Mouse (Mus musculus) CH12.LX (cell line): ENCODE measurements around the gene Hectd1. TPM values are rescaled to one million over a fixed set of nuclear protein-coding genes. Genes with fewer than 3 reads are reported as not detected.

ENCODE experiments used
- DNase-seq: peaks from one replicate; pipeline ENCODE4 v3.0.0-alpha.2; 2013; ENCODE audit errors: extremely low read depth
- H3K27ac ChIP-seq: 2 replicates; pipeline ENCODE4 v1.5.1; 2012; ENCODE audit warnings: low read depth, mild to moderate bottlenecking, control low read depth, moderate library complexity; ENCODE audit not compliant: insufficient read depth
- H3K27me3 ChIP-seq: replicated peaks from 2 replicates; pipeline ENCODE3; 2012; ENCODE audit warnings: inconsistent platforms
- H3K36me3 ChIP-seq, 2 experiments: replicated peaks in 1 of 2; 2 replicates each; pipeline versions ENCODE3 to v1.6.1; 2012; ENCODE audit warnings: inconsistent platforms in 1 of 2, low read length in 1 of 2, mild to moderate bottlenecking in 1 of 2, mixed read lengths in 1 of 2, moderate library complexity in 1 of 2; ENCODE audit not compliant: control insufficient read depth in 1 of 2, insufficient read depth in 1 of 2
- H3K4me1 ChIP-seq, 2 experiments: 2 replicates each; pipeline ENCODE4 v1.6.1; 2012; ENCODE audit warnings: inconsistent platforms in 1 of 2, moderate library complexity in 1 of 2; ENCODE audit not compliant: insufficient read depth in 2 of 2, control insufficient read depth in 1 of 2
- H3K4me2 ChIP-seq: 2 replicates; pipeline ENCODE4 v1.6.1; 2012; ENCODE audit warnings: low read depth, mild to moderate bottlenecking, control low read depth; ENCODE audit not compliant: poor library complexity, insufficient read depth, severe bottlenecking
- H3K4me3 ChIP-seq, 3 experiments: fragments of 150-350 bp in 1 of 3; sonication (generic) in 1 of 3; replicated peaks in 1 of 3; 2 replicates each; pipeline versions ENCODE3 to v1.5.1; 2011 to 2012; ENCODE audit warnings: low read depth in 2 of 3, low read length in 2 of 3, mild to moderate bottlenecking in 2 of 3, moderate library complexity in 2 of 3, control low read depth in 1 of 3, improper control_type of control experiment in 1 of 3, inconsistent platforms in 1 of 3, mixed read lengths in 1 of 3; ENCODE audit not compliant: poor library complexity in 1 of 3
- H3K79me2 ChIP-seq: replicated peaks from 2 replicates; pipeline ENCODE4 v1.6.1; 2012; ENCODE audit warnings: mild to moderate bottlenecking, moderate library complexity; ENCODE audit not compliant: control insufficient read depth, poor library complexity, insufficient read depth, severe bottlenecking; ENCODE audit errors: extremely low read depth
- H3K9ac ChIP-seq: 2 replicates; pipeline ENCODE4 v1.6.1; 2012; ENCODE audit warnings: low read depth, mild to moderate bottlenecking, control low read depth, moderate library complexity; ENCODE audit not compliant: insufficient read depth
- H3K9me3 ChIP-seq: replicated peaks from 2 replicates; pipeline ENCODE3; 2012; ENCODE audit warnings: low read length, inconsistent platforms, mixed read lengths
- BHLHE40 ChIP-seq: IDR thresholded peaks from 2 replicates; pipeline ENCODE4 v1.6.1; 2011; ENCODE audit warnings: mild to moderate bottlenecking, low read depth, low read length, improper control_type of control experiment
- CHD1 ChIP-seq: IDR thresholded peaks from 2 replicates; pipeline ENCODE4 v1.6.1; 2012; ENCODE audit warnings: low read depth, low read length, improper control_type of control experiment, inconsistent platforms
- CTCF ChIP-seq, 2 experiments: IDR thresholded peaks in 1 of 2; conservative IDR thresholded peaks in 1 of 2; 2 replicates each; pipeline ENCODE4 v1.5.1; 2011 to 2012; ENCODE audit warnings: low read depth in 2 of 2, low read length in 2 of 2, improper control_type of control experiment in 1 of 2, inconsistent platforms in 1 of 2, mild to moderate bottlenecking in 1 of 2, moderate library complexity in 1 of 2
- E2F4 ChIP-seq: IDR thresholded peaks from 2 replicates; pipeline ENCODE4 v1.6.1; 2011; ENCODE audit warnings: low read depth, low read length, improper control_type of control experiment; ENCODE audit not compliant: insufficient replicate concordance
- ELF1 ChIP-seq: IDR thresholded peaks from 2 replicates; pipeline ENCODE4 v1.6.1; 2014; ENCODE audit warnings: low read depth, mild to moderate bottlenecking, inconsistent platforms, low read length, improper control_type of control experiment
- EP300 ChIP-seq: IDR thresholded peaks from 2 replicates; pipeline ENCODE4 v1.6.1; 2011; ENCODE audit warnings: low read length, improper control_type of control experiment
- GABPA ChIP-seq: IDR thresholded peaks from 2 replicates; pipeline ENCODE4 v1.6.1; 2012; ENCODE audit warnings: low read depth, low read length, improper control_type of control experiment, inconsistent platforms; ENCODE audit not compliant: insufficient replicate concordance
- HCFC1 ChIP-seq: IDR thresholded peaks from 2 replicates; pipeline ENCODE4 v1.6.1; 2012; ENCODE audit warnings: low read depth, mild to moderate bottlenecking, inconsistent platforms, low read length, improper control_type of control experiment
- IRF4 ChIP-seq: IDR thresholded peaks from 2 replicates; pipeline ENCODE4 v1.6.1; 2014; ENCODE audit warnings: low read depth, mild to moderate bottlenecking, inconsistent platforms, low read length, improper control_type of control experiment
- JUN ChIP-seq: IDR thresholded peaks from 2 replicates; pipeline ENCODE4 v1.6.1; 2011; ENCODE audit warnings: low read depth, mild to moderate bottlenecking, low read length, improper control_type of control experiment, moderate library complexity; ENCODE audit not compliant: insufficient read depth
- JUND ChIP-seq: conservative IDR thresholded peaks from 2 replicates; pipeline ENCODE4 v1.6.1; 2011; ENCODE audit warnings: low read depth, low read length, improper control_type of control experiment
- KAT2A ChIP-seq: IDR thresholded peaks from 2 replicates; pipeline ENCODE4 v1.6.1; 2012; ENCODE audit warnings: low read length, improper control_type of control experiment, inconsistent platforms; ENCODE audit not compliant: insufficient replicate concordance
- MAFK ChIP-seq: IDR thresholded peaks from 2 replicates; pipeline ENCODE4 v1.6.1; 2011; ENCODE audit warnings: low read length, improper control_type of control experiment; ENCODE audit not compliant: insufficient replicate concordance
- MAX ChIP-seq: IDR thresholded peaks from 2 replicates; pipeline ENCODE4 v1.6.1; 2011; ENCODE audit warnings: low read length, improper control_type of control experiment
- MEF2A ChIP-seq: IDR thresholded peaks from 2 replicates; pipeline ENCODE4 v1.6.1; 2014; ENCODE audit warnings: low read depth, mild to moderate bottlenecking, inconsistent platforms, low read length, improper control_type of control experiment, borderline replicate concordance
- NRF1 ChIP-seq: IDR thresholded peaks from 2 replicates; pipeline ENCODE4 v1.6.1; 2014; ENCODE audit warnings: low read depth, mild to moderate bottlenecking, inconsistent platforms, low read length, improper control_type of control experiment, moderate library complexity
- PAX5 ChIP-seq: IDR thresholded peaks from 2 replicates; pipeline ENCODE4 v1.6.1; 2012; ENCODE audit warnings: low read length, inconsistent platforms, mixed read lengths
- POLR2AphosphoS2 ChIP-seq: IDR thresholded peaks from 2 replicates; pipeline ENCODE4 v1.6.1; 2011; ENCODE audit warnings: low read depth, low read length, improper control_type of control experiment
- RAD21 ChIP-seq: IDR thresholded peaks from 2 replicates; pipeline ENCODE4 v1.6.1; 2011; ENCODE audit warnings: low read depth, mild to moderate bottlenecking, low read length, improper control_type of control experiment, moderate library complexity
- RCOR1 ChIP-seq: conservative IDR thresholded peaks from 2 replicates; pipeline ENCODE4 v1.6.1; 2012; ENCODE audit warnings: low read depth, mild to moderate bottlenecking, inconsistent platforms, low read length, improper control_type of control experiment
- SIN3A ChIP-seq: IDR thresholded peaks from 2 replicates; pipeline ENCODE4 v1.6.1; 2012; ENCODE audit warnings: low read length, improper control_type of control experiment, inconsistent platforms
- SMC3 ChIP-seq: IDR thresholded peaks from 2 replicates; pipeline ENCODE4 v1.6.1; 2011; ENCODE audit warnings: low read depth, low read length, improper control_type of control experiment
- TCF12 ChIP-seq: IDR thresholded peaks from 2 replicates; pipeline ENCODE4 v1.6.1; 2014; ENCODE audit warnings: low read depth, mild to moderate bottlenecking, inconsistent platforms, low read length, improper control_type of control experiment
- UBTF ChIP-seq: IDR thresholded peaks from 2 replicates; pipeline ENCODE4 v1.6.1; 2012; ENCODE audit warnings: low read depth, mild to moderate bottlenecking, inconsistent platforms, low read length, improper control_type of control experiment, moderate library complexity
- USF2 ChIP-seq: conservative IDR thresholded peaks from 2 replicates; pipeline ENCODE4 v1.6.1; 2011; ENCODE audit warnings: low read depth, low read length, improper control_type of control experiment
- ZC3H11A ChIP-seq: IDR thresholded peaks from 2 replicates; pipeline ENCODE4 v1.6.1; 2012; ENCODE audit warnings: low read depth, mild to moderate bottlenecking, inconsistent platforms, low read length, improper control_type of control experiment
- ZKSCAN1 ChIP-seq: IDR thresholded peaks from 2 replicates; pipeline ENCODE4 v1.6.1; 2012; ENCODE audit warnings: low read depth, inconsistent platforms, low read length, improper control_type of control experiment, borderline replicate concordance
- ZNF384 ChIP-seq: IDR thresholded peaks from 2 replicates; pipeline ENCODE4 v1.6.1; 2012; ENCODE audit warnings: low read depth, low read length, improper control_type of control experiment, inconsistent platforms
- dilution Hi-C: fragments of 300-500 bp; cut with MboI; formaldehyde crosslinking; loops from 2 replicates; pipeline ENCODE4 v1.14.3; 2020; ENCODE audit warnings: low sequenced_read_pairs; ENCODE audit not compliant: extremely low pct_unique_long_range_greater_than_20kb, extremely low pct_ligation_motif_present
- in situ Hi-C: fragments of 300-500 bp; cut with MboI; formaldehyde crosslinking; loops from 3 replicates; pipeline ENCODE4 v1.14.3; 2019; ENCODE audit warnings: low sequenced_read_pairs, low pct_ligation_motif_present, low pct_unique_long_range_greater_than_20kb, mixed read lengths
- polyA plus RNA-seq: library from polyadenylated mRNA; unstranded; fragments of >175 nt; gene quantifications from 2 replicates; pipeline ENCODE4 v1.2.1, GENCODE M21; 2012; ENCODE audit warnings: low read depth; ENCODE audit not compliant: insufficient read length
- total RNA-seq, 2 experiments: library from RNA; depleted of rRNA; stranded (reverse); fragments of 300-350 nt in 1 of 2; fragments of >200 nt in 1 of 2; gene quantifications; 2 replicates each; pipeline ENCODE4 v1.2.3; 2012 to 2014

Gene Hectd1
- total and polyA plus RNA-seq, 3 experiments = 36.2 to 42.3 (median 41.4) TPM

GRCm38 (mm10) chr12:51819951-51820498 lies 9.3 kb downstream of the Hectd1 start:
- no peaks in the 10 kb centered on the region for H3K27me3 ChIP-seq
- dilution Hi-C loops (no loop called here), in situ Hi-C loops (no loop called here)
- no peak for DNase-seq
- peaks cover 7 to 65% of the 10 kb centered on the region in 2 experiments for H3K36me3 ChIP-seq
- peaks cover 77% of the 10 kb centered on the region for H3K79me2 ChIP-seq
- no peak overlapping the region for H3K4me2 ChIP-seq
- H3K4me3 ChIP-seq = no peak overlapping the region
- peaks cover 0 to 45% of the 10 kb centered on the region in 2 experiments; a peak in 2 of 4 replicates for H3K4me1 ChIP-seq
- TF ChIP-seq ZC3H11A (no peak), UBTF (no peak), CTCF (conservative IDR thresholded peaks at IDR 0.05 in 1 of 2, IDR thresholded peaks at IDR 0.05 in 1 of 2; ENCODE audit: low read depth in 2 of 2, low read length in 2 of 2) (no peak), E2F4 (no peak), KAT2A (no peak), GABPA (no peak), USF2 (no peak), MEF2A (no peak), NRF1 (no peak), MAX (no peak), POLR2AphosphoS2 (no peak), MAFK (no peak), JUN (no peak), CHD1 (no peak), ELF1 (no peak), RCOR1 (no peak)
- TF ChIP-seq, all 38 proteins: peak for 0
- no peak overlapping the region for H3K9ac ChIP-seq
- no peak overlapping the region for H3K27ac ChIP-seq
- H3K9me3 ChIP-seq = no peaks in the 10 kb centered on the region

DNA sequence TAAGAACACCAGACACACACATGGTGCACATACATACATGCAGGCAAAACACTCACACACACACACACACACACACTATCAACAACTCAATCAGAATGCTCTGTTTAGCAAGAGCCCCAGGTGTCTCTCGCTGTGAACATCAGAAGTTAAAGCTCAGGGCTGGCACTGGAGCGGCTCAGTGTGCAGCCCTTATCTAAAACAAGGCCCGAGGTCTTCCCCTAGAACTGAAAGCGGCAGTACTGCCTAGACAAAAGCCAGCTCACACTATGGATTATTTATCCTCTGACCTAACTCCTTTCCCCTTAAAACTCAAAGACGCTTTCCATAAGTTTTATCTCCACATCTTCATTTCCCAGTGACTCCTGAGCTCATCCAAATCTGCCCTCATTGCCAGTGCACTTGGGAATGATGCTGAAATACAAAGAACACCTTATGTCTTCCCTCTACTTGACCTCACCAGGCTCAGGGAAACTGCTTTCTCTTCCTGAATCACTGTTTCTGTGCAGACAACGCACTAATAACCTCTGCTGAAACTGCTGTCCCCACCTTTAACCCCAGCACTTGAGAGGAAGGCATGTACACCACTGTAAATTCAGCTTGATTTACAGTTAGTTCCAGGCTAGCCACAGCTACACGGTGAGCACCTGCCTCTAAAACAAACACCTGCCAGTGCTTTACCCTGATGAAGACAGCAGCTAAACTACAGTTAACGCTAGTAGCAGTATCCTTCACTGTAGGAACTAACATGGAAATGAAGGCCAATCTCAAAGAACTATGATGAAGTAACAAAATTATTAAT lies 11.3 kb downstream of the Hectd1 start:
- no peak for TF ChIP-seq SMC3
- TF ChIP-seq JUN = no peak
- TF ChIP-seq TCF12 = no peak
- no peak for TF ChIP-seq RCOR1
- TF ChIP-seq PAX5 = no peak
- no peak for TF ChIP-seq ZKSCAN1
- no peak for TF ChIP-seq USF2
- TF ChIP-seq UBTF = no peak
- TF ChIP-seq ZNF384 = no peak
- no peak for TF ChIP-seq ELF1
- TF ChIP-seq SIN3A = no peak
- no peak for TF ChIP-seq CHD1
- no peak for TF ChIP-seq BHLHE40
- TF ChIP-seq EP300 = no peak
- no peak for TF ChIP-seq NRF1
- TF ChIP-seq JUND = no peak
- TF ChIP-seq RAD21 = no peak
- TF ChIP-seq HCFC1 = no peak
- no peak for TF ChIP-seq IRF4
- in situ Hi-C loops = no loop called here
- Histone ChIP-seq H3K27me3 (no peaks in the 10 kb centered on the region), H3K27ac (no peak overlapping the region), H3K36me3 (peaks cover 10 to 63% of the 10 kb centered on the region in 2 experiments), H3K9me3 (peaks cover 2% of the 10 kb centered on the region), H3K4me2 (no peak overlapping the region), H3K4me3 (no peak overlapping the region), H3K9ac (no peak overlapping the region), H3K4me1 (peaks cover 0 to 48% of the 10 kb centered on the region in 2 experiments; a peak in 2 of 4 replicates), H3K79me2 (peaks cover 75% of the 10 kb centered on the region)
- dilution Hi-C loops = no loop called here
- DNase-seq = no peak
